Mouse (Mus musculus) G1E (cell line): Measurements from ENCODE around the gene Cep170b.

Source experiments
- CTCF ChIP-seq: IDR thresholded peaks from 2 replicates; pipeline ENCODE4 v1.5.1; 2012; ENCODE audit warnings: low read depth, low read length, inconsistent platforms, mixed read lengths
- TAL1 ChIP-seq: conservative IDR thresholded peaks from 2 replicates; pipeline ENCODE4 v1.6.1; 2012; ENCODE audit warnings: low read depth, low read length, inconsistent platforms, mixed read lengths

DNA sequence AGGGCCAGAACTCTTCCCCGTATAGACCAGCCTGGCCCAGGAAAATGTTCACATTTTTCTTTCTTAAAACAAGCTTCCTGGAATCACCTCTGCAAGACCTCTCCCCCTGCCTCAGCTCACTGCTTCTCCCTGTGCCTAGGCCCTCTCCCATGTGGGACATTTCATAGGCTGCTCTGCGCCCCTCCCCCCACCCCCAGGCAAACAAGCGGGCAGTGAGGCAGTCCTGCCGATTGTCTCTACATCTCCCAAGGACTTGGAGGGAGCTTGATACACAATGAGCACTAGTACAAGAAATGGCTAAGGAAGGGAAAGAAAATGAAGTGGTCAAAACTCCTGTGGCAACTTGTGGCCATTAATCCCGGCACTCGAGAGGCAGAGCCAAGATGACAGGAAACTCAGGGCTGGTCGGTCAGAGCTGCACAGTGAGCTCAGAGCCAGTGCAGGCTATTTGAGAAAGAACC is 74.1 kb downstream of the Cep170b start:
- TF ChIP-seq CTCF (no peak), TAL1 (no peak)
